Mouse (Mus musculus): ENCODE results near the gene Poc1b.

DNA sequence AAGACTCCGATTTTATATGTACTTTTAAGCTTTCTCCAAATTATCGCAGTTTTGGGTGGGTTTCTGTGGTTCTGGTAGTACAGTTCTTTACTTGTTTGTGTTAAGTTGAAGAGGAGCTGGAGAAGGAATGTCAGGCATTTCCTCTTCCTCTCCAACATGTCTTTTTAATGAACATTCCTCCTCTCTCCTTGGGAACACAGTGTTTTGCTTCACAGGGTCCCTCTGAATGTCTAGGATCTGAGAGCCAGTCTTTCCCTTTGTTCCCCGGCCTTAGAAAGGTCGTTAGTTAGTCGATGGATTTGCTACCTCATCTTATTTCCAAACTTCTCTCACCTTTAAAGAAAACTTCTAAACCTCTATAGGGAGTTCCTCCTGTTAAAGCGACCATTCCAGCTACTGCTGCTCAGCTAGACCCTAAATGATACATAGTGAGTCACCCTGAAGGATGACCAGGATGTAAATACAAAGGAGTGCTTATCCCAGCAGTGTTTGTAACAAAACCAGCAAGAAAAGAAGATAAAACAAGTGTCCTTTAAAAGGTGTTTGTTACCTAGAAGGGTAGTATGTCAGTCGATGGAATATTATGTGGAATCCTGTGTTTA, 66.2 kb downstream of the Poc1b start:
- TF ChIP-seq CTCF (IDR thresholded peaks at IDR 0.05; ENCODE audit: low read depth) (no peak), EP300 (IDR thresholded peaks at IDR 0.05; ENCODE audit: low read depth) (no peak)
